Mouse (Mus musculus): ENCODE results near the gene Nemp2. TPM values are rescaled to one million over a fixed set of nuclear protein-coding genes. Genes with fewer than 3 reads are reported as not detected.
"Not testable (repeated sequence)": the region's sequence is repeated elsewhere in the genome, so short reads cannot be mapped to it uniquely, and the experiment has no call there.

Gene Nemp2
- polyA plus RNA-seq, 1 experiment from 2014 or later: 3.8 TPM

- WGBS: 94% methylated on average over 7 of the region's 7 CpGs
- H3K4me1 ChIP-seq: no peaks in the 10 kb centered on the region
- no peak overlapping the region for H3K27ac ChIP-seq (replicated peaks)
- H3K9ac ChIP-seq (replicated peaks): no peak overlapping the region
- no peak overlapping the region for H3K4me2 ChIP-seq
- H3K27me3 ChIP-seq (replicated peaks): no peaks in the 10 kb centered on the region
- H3K9me3 ChIP-seq (replicated peaks): no peaks in the 10 kb centered on the region
- H3K36me3 ChIP-seq: peaks cover 22% of the 10 kb centered on the region
- no peak overlapping the region for H3K4me3 ChIP-seq (replicated peaks)
- ATAC-seq (ENCODE audit: low FRiP score): no peak
These were observed 27.7 kb downstream of the Nemp2 start for GRCm38 (mm10) chr1:52658160-52658559.

- Histone ChIP-seq H3K9me3 (replicated peaks) (no peaks in the 10 kb centered on the region), H3K27me3 (replicated peaks) (no peaks in the 10 kb centered on the region), H3K4me3 (replicated peaks) (no peak overlapping the region), H3K4me1 (no peaks in the 10 kb centered on the region), H3K36me3 (peaks cover 22% of the 10 kb centered on the region), H3K9ac (replicated peaks) (no peak overlapping the region), H3K27ac (replicated peaks) (no peak overlapping the region), H3K4me2 (no peak overlapping the region)
- 56% methylated on average over 2 of the region's 2 CpGs for WGBS
- no peak for ATAC-seq (ENCODE audit: low FRiP score)
These were observed 29.8 kb downstream of the Nemp2 start for GRCm38 (mm10) chr1:52660278-52660677.

- no peak overlapping the region for H3K4me2 ChIP-seq
- no peak overlapping the region for H3K4me3 ChIP-seq (replicated peaks)
- H3K36me3 ChIP-seq: peaks cover 22% of the 10 kb centered on the region
- no peaks in the 10 kb centered on the region for H3K9me3 ChIP-seq (replicated peaks)
- no peak overlapping the region for H3K27ac ChIP-seq (replicated peaks)
- WGBS: 82% methylated on average over 12 of the region's 12 CpGs
- ATAC-seq (ENCODE audit: low FRiP score): no peak
- no peak overlapping the region for H3K9ac ChIP-seq (replicated peaks)
- no peaks in the 10 kb centered on the region for H3K4me1 ChIP-seq
- H3K27me3 ChIP-seq (replicated peaks): no peaks in the 10 kb centered on the region
These were observed 30.3 kb downstream of the Nemp2 start for GRCm38 (mm10) chr1:52660765-52661164.

DNA sequence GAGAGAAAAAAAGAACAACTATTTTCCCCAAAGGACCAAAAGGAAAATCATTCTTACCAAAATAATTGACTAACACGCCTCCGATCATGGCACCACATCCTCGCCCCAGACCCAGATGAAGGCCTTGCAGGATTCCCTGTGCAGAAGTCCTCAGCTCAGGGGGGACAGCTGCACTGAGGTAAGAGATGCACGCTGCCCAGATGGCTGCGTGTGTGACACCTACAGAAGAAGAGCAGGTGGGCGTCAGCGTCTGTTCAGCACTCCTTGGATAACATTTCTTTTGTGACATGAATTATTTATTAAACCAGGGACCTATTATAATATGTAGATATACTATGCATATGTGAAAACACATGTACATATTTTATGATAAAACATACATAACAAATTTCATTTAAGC, 32.7 kb downstream of the Nemp2 start:
- Histone ChIP-seq H3K9me3 (replicated peaks) (no peaks in the 10 kb centered on the region), H3K27ac (replicated peaks) (no peak overlapping the region), H3K9ac (replicated peaks) (no peak overlapping the region), H3K4me1 (no peaks in the 10 kb centered on the region), H3K4me2 (no peak overlapping the region), H3K4me3 (replicated peaks) (no peak overlapping the region), H3K36me3 (peaks cover 13% of the 10 kb centered on the region), H3K27me3 (replicated peaks) (no peaks in the 10 kb centered on the region)
- WGBS: 86% methylated on average over 7 of the region's 7 CpGs
- no peak for ATAC-seq (ENCODE audit: low FRiP score)

- H3K27me3 ChIP-seq (replicated peaks): no peaks in the 10 kb centered on the region
- H3K4me2 ChIP-seq: no peak overlapping the region
- no peak for ATAC-seq (ENCODE audit: low FRiP score)
- WGBS: 46% methylated on average over 7 of the region's 7 CpGs
- H3K36me3 ChIP-seq: no peaks in the 10 kb centered on the region
- H3K9ac ChIP-seq (replicated peaks): no peak overlapping the region
- H3K9me3 ChIP-seq (replicated peaks): no peaks in the 10 kb centered on the region
- H3K4me3 ChIP-seq (replicated peaks): no peak overlapping the region
- no peaks in the 10 kb centered on the region for H3K4me1 ChIP-seq
- no peak overlapping the region for H3K27ac ChIP-seq (replicated peaks)
These were observed 38.3 kb downstream of the Nemp2 start for GRCm38 (mm10) chr1:52668743-52669323.

GRCm38 (mm10) chr1:52669931-52670330, 39.4 kb downstream of the Nemp2 start:
- Histone ChIP-seq H3K9ac (replicated peaks) (no peak overlapping the region), H3K27ac (replicated peaks) (no peak overlapping the region), H3K4me1 (no peaks in the 10 kb centered on the region), H3K4me3 (replicated peaks) (no peak overlapping the region), H3K27me3 (replicated peaks) (no peaks in the 10 kb centered on the region), H3K9me3 (replicated peaks) (no peaks in the 10 kb centered on the region), H3K4me2 (no peak overlapping the region), H3K36me3 (no peaks in the 10 kb centered on the region)
- ATAC-seq (ENCODE audit: low FRiP score): no peak
- WGBS: 89% methylated on average over 1 of the region's 1 CpGs

DNA sequence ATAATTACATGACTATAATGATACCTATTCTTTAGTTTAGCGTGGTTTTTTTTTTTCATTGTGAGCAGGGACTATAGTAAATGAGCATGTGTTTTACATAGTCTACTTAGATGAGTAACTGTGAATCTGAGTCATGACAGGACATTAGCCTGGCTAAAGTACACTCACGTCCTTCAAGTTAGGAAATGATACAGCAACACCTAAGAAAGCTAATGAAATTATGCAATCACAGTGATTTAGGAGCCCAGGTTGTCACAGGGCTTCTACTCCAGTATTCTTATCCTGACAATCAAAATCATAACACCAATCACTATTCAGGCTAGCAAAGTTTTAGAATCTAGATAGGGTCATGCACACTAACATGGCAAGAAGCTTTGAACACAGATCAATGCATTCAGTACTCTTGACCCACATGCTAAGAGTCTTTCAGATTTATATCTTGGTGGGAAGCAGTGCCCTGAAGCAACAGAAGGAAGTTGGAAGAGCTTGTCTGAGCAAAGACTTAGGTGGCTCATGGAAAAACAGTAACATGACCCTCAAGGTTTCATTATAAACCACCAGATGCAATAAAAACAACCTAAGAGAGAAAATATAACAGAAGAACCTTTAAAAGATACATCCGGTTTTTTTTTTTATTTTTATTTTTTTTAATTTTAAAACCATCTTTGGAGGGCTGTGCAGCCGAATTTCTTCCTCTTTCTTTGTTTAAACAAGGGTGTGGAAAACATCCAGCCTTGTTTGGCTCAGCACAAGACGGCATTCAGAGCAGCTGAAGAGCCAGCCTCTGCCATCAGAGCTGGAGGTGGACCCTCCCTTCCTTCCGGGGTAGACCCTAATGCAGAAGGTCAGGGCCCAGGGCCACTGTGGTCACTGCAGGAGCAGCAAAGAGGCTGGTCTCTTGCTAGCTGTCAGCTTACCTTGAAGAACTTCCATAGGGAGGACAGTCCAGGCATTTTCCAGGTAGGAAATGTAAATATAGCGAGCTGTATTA, 45.4 kb downstream of the Nemp2 start:
- 81% methylated on average over 7 of the region's 7 CpGs for WGBS
- H3K36me3 ChIP-seq: no peaks in the 10 kb centered on the region
- H3K27ac ChIP-seq (replicated peaks): no peak overlapping the region
- no peak overlapping the region for H3K4me2 ChIP-seq
- 0 out of 2 replicates have a peak, but pooled peaks cover 3% of the 10 kb centered on the region for H3K4me1 ChIP-seq
- H3K4me3 ChIP-seq (replicated peaks): no peak overlapping the region
- H3K9me3 ChIP-seq (replicated peaks): no peaks in the 10 kb centered on the region
- no peak overlapping the region for H3K9ac ChIP-seq (replicated peaks)
- no peaks in the 10 kb centered on the region for H3K27me3 ChIP-seq (replicated peaks)
- ATAC-seq (ENCODE audit: low FRiP score): no peak

DNA sequence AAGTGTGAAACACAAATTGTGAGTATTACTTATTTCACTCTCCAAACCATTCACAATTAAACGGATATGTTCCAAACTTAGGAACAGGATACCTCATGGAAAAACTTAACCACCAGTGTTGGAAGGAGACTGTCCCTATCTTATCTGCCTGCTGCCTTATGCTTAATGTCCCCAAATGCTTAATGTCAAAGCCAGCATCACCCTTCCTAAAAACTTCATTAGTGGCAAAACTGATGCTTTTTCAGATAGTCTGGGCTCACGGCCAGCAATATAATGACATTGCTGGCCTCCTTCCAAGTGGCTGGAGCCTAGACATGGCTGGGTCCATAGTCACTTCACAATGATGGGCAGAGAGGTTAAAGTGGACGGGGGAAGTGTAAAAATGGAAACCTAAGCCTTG, 46.1 kb downstream of the Nemp2 start:
- 0 out of 2 replicates have a peak, but pooled peaks cover 3% of the 10 kb centered on the region for H3K4me1 ChIP-seq
- H3K27ac ChIP-seq (replicated peaks): no peak overlapping the region
- H3K9me3 ChIP-seq (replicated peaks): no peaks in the 10 kb centered on the region
- 63% methylated on average over 3 of the region's 3 CpGs for WGBS
- H3K4me3 ChIP-seq (replicated peaks): no peak overlapping the region
- no peaks in the 10 kb centered on the region for H3K36me3 ChIP-seq
- H3K4me2 ChIP-seq: no peak overlapping the region
- no peak for ATAC-seq (ENCODE audit: low FRiP score)
- H3K9ac ChIP-seq (replicated peaks): no peak overlapping the region
- H3K27me3 ChIP-seq (replicated peaks): no peaks in the 10 kb centered on the region

DNA sequence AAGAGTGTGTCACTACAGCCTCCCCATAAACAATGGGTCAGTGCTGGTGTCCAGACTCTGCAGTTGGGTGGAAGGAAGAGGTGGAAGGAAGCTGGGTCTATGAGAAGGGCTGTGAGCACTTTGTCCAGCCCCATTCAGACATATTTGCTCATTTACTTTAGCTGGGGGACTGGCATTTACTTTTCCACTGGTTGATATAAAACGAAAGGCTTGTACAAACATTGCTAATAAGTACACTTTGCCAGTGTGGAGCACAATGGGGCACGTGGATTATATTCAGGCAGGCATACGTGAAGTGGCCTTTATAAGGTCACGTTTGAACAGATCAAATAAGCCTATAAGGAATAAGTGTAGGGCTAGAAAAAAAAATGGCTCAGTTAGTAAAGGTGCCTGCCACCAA, 53.0 kb downstream of the Nemp2 start:
- H3K4me1 ChIP-seq: no peaks in the 10 kb centered on the region
- H3K9ac ChIP-seq (replicated peaks): no peak overlapping the region
- H3K27me3 ChIP-seq (replicated peaks): no peaks in the 10 kb centered on the region
- no peak overlapping the region for H3K4me2 ChIP-seq
- no peaks in the 10 kb centered on the region for H3K9me3 ChIP-seq (replicated peaks)
- no peak for ATAC-seq (ENCODE audit: low FRiP score)
- no peaks in the 10 kb centered on the region for H3K36me3 ChIP-seq
- H3K4me3 ChIP-seq (replicated peaks): no peak overlapping the region
- WGBS: 75% methylated on average over 4 of the region's 4 CpGs
- H3K27ac ChIP-seq (replicated peaks): no peak overlapping the region

DNA sequence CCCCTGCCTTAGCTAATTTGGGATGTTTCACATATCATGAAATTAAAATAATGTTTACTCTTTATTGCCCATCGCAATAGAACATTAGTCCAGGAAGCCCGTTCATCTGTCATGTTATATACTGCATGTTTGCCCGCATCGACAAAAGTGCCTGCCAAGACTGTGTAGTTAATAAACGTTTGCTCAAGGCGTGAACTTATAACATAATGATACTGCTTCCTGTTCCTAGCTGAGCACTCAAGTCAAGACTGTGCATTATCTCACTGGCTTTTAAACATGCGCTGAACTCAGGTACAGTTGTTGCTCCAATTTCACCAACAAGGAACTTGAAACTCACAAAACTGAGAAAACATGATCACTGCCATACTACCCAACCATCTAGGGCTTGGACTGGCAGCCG, 57.1 kb downstream of the Nemp2 start:
- no peaks in the 10 kb centered on the region for H3K4me1 ChIP-seq
- no peak for ATAC-seq (ENCODE audit: low FRiP score)
- H3K27me3 ChIP-seq (replicated peaks): no peaks in the 10 kb centered on the region
- H3K27ac ChIP-seq (replicated peaks): no peak overlapping the region
- H3K36me3 ChIP-seq: no peaks in the 10 kb centered on the region
- H3K4me3 ChIP-seq (replicated peaks): no peak overlapping the region
- H3K9ac ChIP-seq (replicated peaks): no peak overlapping the region
- H3K9me3 ChIP-seq (replicated peaks): no peaks in the 10 kb centered on the region
- H3K4me2 ChIP-seq: no peak overlapping the region
- WGBS: 81% methylated on average over 8 of the region's 8 CpGs

DNA sequence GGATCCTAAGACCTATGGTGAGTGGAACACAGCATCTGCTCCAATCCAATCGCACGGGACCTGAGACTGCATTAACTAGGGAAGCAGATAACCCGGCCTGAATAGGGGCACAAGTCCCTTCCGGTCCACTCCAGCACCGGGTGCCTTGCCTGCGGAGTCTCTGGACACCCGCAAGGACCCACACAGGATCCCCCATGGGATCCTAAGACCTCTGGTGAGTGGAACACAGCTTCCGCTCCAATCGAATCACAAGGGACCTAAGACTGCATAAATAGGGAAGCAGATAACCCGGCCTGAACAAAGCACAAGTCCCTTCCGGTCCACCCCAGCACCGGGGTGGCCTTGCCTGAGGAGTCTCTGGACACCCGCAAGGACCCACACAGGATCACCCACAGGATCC, 64.0 kb downstream of the Nemp2 start:
- ATAC-seq (ENCODE audit: low FRiP score); H3K9me3 ChIP-seq (replicated peaks); H3K4me2 ChIP-seq; H3K4me3 ChIP-seq (replicated peaks); H3K36me3 ChIP-seq; H3K9ac ChIP-seq (replicated peaks); H3K4me1 ChIP-seq; H3K27me3 ChIP-seq (replicated peaks); H3K27ac ChIP-seq (replicated peaks): not testable (repeated sequence)
- 92% methylated on average over 13 of the region's 13 CpGs for WGBS

All from neural tube, embryonic 15.5 days (tissue).